Mouse (Mus musculus) ES-Bruce4 (cell line): ENCODE data around the gene Btbd35f12. TPM values are rescaled to one million over a fixed set of nuclear protein-coding genes. Genes with fewer than 3 reads are reported as not detected.
"Not testable (repeated sequence)": the region's sequence is repeated elsewhere in the genome, so short reads cannot be mapped to it uniquely, and the experiment has no call there.

Experiments
- H3K27ac ChIP-seq: 2 replicates; pipeline ENCODE4 v1.5.1; 2012; ENCODE audit warnings: low read length, inconsistent platforms; ENCODE audit not compliant: insufficient read depth
- H3K27me3 ChIP-seq: 2 replicates; pipeline ENCODE4 v1.6.1; 2012; ENCODE audit warnings: mild to moderate bottlenecking, low read length, inconsistent platforms; ENCODE audit not compliant: control insufficient read depth, poor library complexity, insufficient read depth, severe bottlenecking
- H3K36me3 ChIP-seq: 2 replicates; pipeline ENCODE4 v1.6.1; 2012; ENCODE audit warnings: inconsistent platforms, mild to moderate bottlenecking, low read length, moderate library complexity; ENCODE audit not compliant: control insufficient read depth, poor library complexity, insufficient read depth, severe bottlenecking
- H3K4me1 ChIP-seq: one replicate; pipeline ENCODE4 v1.8.1; 2011; ENCODE audit warnings: low read length; ENCODE audit not compliant: control insufficient read depth, insufficient read depth
- H3K4me3 ChIP-seq: 2 replicates; pipeline ENCODE4 v1.5.1; 2011; ENCODE audit warnings: low read depth, mild to moderate bottlenecking, low read length
- H3K9ac ChIP-seq: 2 replicates; pipeline ENCODE4 v1.6.1; 2012; ENCODE audit warnings: low read depth, mild to moderate bottlenecking, inconsistent platforms; ENCODE audit not compliant: poor library complexity, severe bottlenecking
- H3K9me3 ChIP-seq: replicated peaks from 2 replicates; pipeline ENCODE4 v1.6.1; 2012; ENCODE audit warnings: mild to moderate bottlenecking, low read length, inconsistent platforms; ENCODE audit not compliant: control insufficient read depth, poor library complexity, insufficient read depth, severe bottlenecking
- polyA plus RNA-seq: library from polyadenylated mRNA; stranded (reverse); fragments of >200 nt; gene quantifications from 2 replicates; pipeline ENCODE4 v1.2.4, GENCODE M21; 2011; ENCODE audit warnings: low read depth; ENCODE audit not compliant: missing spikeins, insufficient read depth, insufficient read length

Gene Btbd35f12
- polyA plus RNA-seq: not detected in 2 replicates

- not testable (repeated sequence) for H3K9me3 ChIP-seq, H3K36me3 ChIP-seq, H3K4me1 ChIP-seq, H3K9ac ChIP-seq, H3K4me3 ChIP-seq, H3K27ac ChIP-seq, H3K27me3 ChIP-seq
Observed at GRCm38 (mm10) chrX:33313079-33313478, at the start of gene Btbd35f12. Gene Btbd35f12 (plus strand): TSS chrX:33313379.

GRCm38 (mm10) chrX:33353254-33353653 lies 40.1 kb downstream of the Btbd35f12 start:
- H3K9ac ChIP-seq: not testable (repeated sequence)

More at GRCm38 (mm10) chrX:33353254-33353653, 40.1 kb downstream of the Btbd35f12 start:
- not testable (repeated sequence) for H3K4me3 ChIP-seq, H3K4me1 ChIP-seq, H3K36me3 ChIP-seq, H3K27me3 ChIP-seq, H3K9me3 ChIP-seq, H3K27ac ChIP-seq

Other genes starting within 250 kb of the Btbd35f12 start
- gene Spin2-ps6, start 78.5 kb upstream of the Btbd35f12 start, polyA plus RNA-seq: not detected in 2 replicates